In genomic region chr3:110236819-110237463, GRCm38 (mm10) we compare ENCODE assay signal across 22 mouse cellular contexts. TPM values are rescaled to one million over a fixed set of nuclear protein-coding genes. Genes with fewer than 3 reads are reported as not detected.
A peak's percentile ranks its signal among the peaks of the same experiment; 100 is the strongest.
DNase-seq lines count a peak whose midpoint lies in the region; ATAC-seq and TF ChIP-seq lines count a peak whose summit lies in the region.
"Had no signal": no experiment of that assay in that cellular context is flagged by ENCODE, and none has a peak within 500 bp of the region (broad histone marks: within the 10 kb centered on the region; RNA-seq: fewer than 3 reads in every experiment).

No protein-coding gene starts in this region.

- no peak overlapping the region for H3K9ac ChIP-seq in forebrain, embryonic 14.5 days (ENCODE audit: low read length)
- no peak overlapping the region for H3K9ac ChIP-seq in forebrain, embryonic 11.5 days (ENCODE audit: low read length)
- no peak overlapping the region for H3K9ac ChIP-seq in forebrain, postnatal 0 days
- H3K9ac ChIP-seq: heart, embryonic 13.5 days; hindbrain, embryonic 13.5 days; intestine, embryonic 15.5 days had no signal

- H3K27me3 ChIP-seq in forebrain, embryonic 14.5 days (replicated peaks; ENCODE audit: control insufficient read depth, insufficient read depth, low read length), result no peaks in the 10 kb centered on the region
- H3K27me3 ChIP-seq in forebrain, embryonic 11.5 days (ENCODE audit: control insufficient read depth, insufficient read depth, low read length), result no peaks in the 10 kb centered on the region
- no peaks in the 10 kb centered on the region for H3K27me3 ChIP-seq in forebrain, postnatal 0 days (ENCODE audit: insufficient read depth, low read length)
- H3K27me3 ChIP-seq: heart, embryonic 13.5 days; hindbrain, embryonic 13.5 days; intestine, embryonic 15.5 days had no signal

- no peak overlapping the region for H3K4me3 ChIP-seq in forebrain, embryonic 14.5 days (ENCODE audit: low read depth, low read length)
- no peak overlapping the region for H3K4me3 ChIP-seq in forebrain, embryonic 11.5 days (ENCODE audit: low read depth, low read length)
- H3K4me3 ChIP-seq in forebrain, postnatal 0 days (ENCODE audit: low read depth, low read length), result no peak overlapping the region
- H3K4me3 ChIP-seq: embryonic facial prominence, embryonic 10.5 days; heart, embryonic 13.5 days; hindbrain, embryonic 13.5 days; intestine, embryonic 15.5 days had no signal

- no peaks in the 10 kb centered on the region for H3K4me1 ChIP-seq in forebrain, embryonic 14.5 days (ENCODE audit: control insufficient read depth, insufficient read depth, low read length)
- H3K4me1 ChIP-seq in forebrain, embryonic 11.5 days (replicated peaks; ENCODE audit: control insufficient read depth, insufficient read depth, low read length), result no peaks in the 10 kb centered on the region
- H3K4me1 ChIP-seq in forebrain, postnatal 0 days (ENCODE audit: insufficient read depth), result no peaks in the 10 kb centered on the region
- H3K4me1 ChIP-seq: embryonic facial prominence, embryonic 10.5 days; heart, embryonic 13.5 days; hindbrain, embryonic 13.5 days; intestine, embryonic 15.5 days had no signal

- WGBS in forebrain, embryonic 14.5 days, result 70% methylated on average over 1 of the region's 1 CpGs
- 70% methylated on average over 1 of the region's 1 CpGs for WGBS in forebrain, embryonic 11.5 days
- WGBS in forebrain, postnatal 0 days, result 49% methylated on average over 1 of the region's 1 CpGs

- no peak overlapping the region for H3K4me2 ChIP-seq in forebrain, embryonic 14.5 days (ENCODE audit: low read length)
- no peak overlapping the region for H3K4me2 ChIP-seq in forebrain, embryonic 11.5 days (ENCODE audit: low read depth, low read length, severe bottlenecking)
- no peak overlapping the region for H3K4me2 ChIP-seq in forebrain, postnatal 0 days (ENCODE audit: low read depth)
- H3K4me2 ChIP-seq: heart, embryonic 13.5 days; hindbrain, embryonic 13.5 days; intestine, embryonic 15.5 days had no signal

- H3K36me3 ChIP-seq in forebrain, embryonic 14.5 days (ENCODE audit: control insufficient read depth, insufficient read depth, low read length), result no peaks in the 10 kb centered on the region
- H3K36me3 ChIP-seq in forebrain, embryonic 11.5 days (ENCODE audit: control insufficient read depth, insufficient read depth, low read length), result no peaks in the 10 kb centered on the region
- H3K36me3 ChIP-seq in forebrain, postnatal 0 days (ENCODE audit: insufficient read depth), result no peaks in the 10 kb centered on the region
- H3K36me3 ChIP-seq: embryonic facial prominence, embryonic 10.5 days; G1E; heart, embryonic 13.5 days; hindbrain, embryonic 13.5 days; intestine, embryonic 15.5 days had no signal

- DNase-seq in forebrain, embryonic 14.5 days (ENCODE audit: low spot score), result peak; percentile 66
- no peak for DNase-seq in forebrain, embryonic 11.5 days (ENCODE audit: low spot score)
- DNase-seq in left cerebral cortex, postnatal 4 days, result peak; percentile 8
- DNase-seq in left cerebral cortex, postnatal 25 days (ENCODE audit: low spot score in 2 of 2), result no peak
- peak; percentile 80 for DNase-seq in brain, embryonic 14.5 days (ENCODE audit: low read depth)
- peak; percentile 24 for DNase-seq in forebrain, postnatal 0 days
- no peak for DNase-seq in heart, postnatal 36 days
- no peak for DNase-seq in retina, postnatal 1 day
- DNase-seq: adrenal gland, postnatal 10 days; B cell, adult 2 months; cerebellum, adult 11 months; cerebellum, adult 9-10 months; gastrocnemius, postnatal 36 days; heart, adult 11 months; heart, postnatal 4 days; kidney, adult 18-20 months had no signal

- H3K27ac ChIP-seq in forebrain, embryonic 14.5 days (ENCODE audit: low read depth, low read length), result no peak overlapping the region
- H3K27ac ChIP-seq in forebrain, embryonic 11.5 days (ENCODE audit: low read depth, low read length), result no peak overlapping the region
- H3K27ac ChIP-seq in forebrain, postnatal 0 days (ENCODE audit: low read depth, low read length), result no peak overlapping the region
- H3K27ac ChIP-seq: embryonic facial prominence, embryonic 10.5 days; heart, embryonic 13.5 days; hindbrain, embryonic 13.5 days; intestine, embryonic 15.5 days had no signal

- no peaks in the 10 kb centered on the region for H3K9me3 ChIP-seq in forebrain, embryonic 14.5 days (replicated peaks; ENCODE audit: control insufficient read depth, low read length)
- no peaks in the 10 kb centered on the region for H3K9me3 ChIP-seq in forebrain, embryonic 11.5 days (ENCODE audit: control insufficient read depth, low read length)
- H3K9me3 ChIP-seq in forebrain, postnatal 0 days (ENCODE audit: low read length), result no peaks in the 10 kb centered on the region
- H3K9me3 ChIP-seq: embryonic facial prominence, embryonic 10.5 days; G1E; heart, embryonic 13.5 days; hindbrain, embryonic 13.5 days; intestine, embryonic 15.5 days had no signal

- peak; percentile 92 for ATAC-seq in forebrain, embryonic 14.5 days
- ATAC-seq in forebrain, embryonic 11.5 days (replicated peaks; ENCODE audit: low FRiP score), result no peak
- ATAC-seq in forebrain, postnatal 0 days, result peak; percentile 87
- ATAC-seq: CD4-positive, CD25-positive, alpha-beta regulatory T cell, adult 4 months; intestine, embryonic 15.5 days had no signal

- TF ChIP-seq POLR2A in brain, embryonic 14.5 days (IDR thresholded peaks at IDR 0.05; ENCODE audit: borderline replicate concordance, extremely low read depth, insufficient read depth, insufficient read length, poor library complexity, severe bottlenecking), result no peak

- intact Hi-C loops in left cerebral cortex, postnatal 4 days (cut with DNase I), result no loop called here
- intact Hi-C loops in left cerebral cortex, postnatal 25 days (cut with DNase I), result no loop called here
- intact Hi-C loops in heart, postnatal 36 days (cut with DNase I), result no loop called here

- TF ChIP-seq CTCF in brain, embryonic 14.5 days (IDR thresholded peaks at IDR 0.05; ENCODE audit: borderline replicate concordance, extremely low read depth, insufficient read depth, insufficient read length), result no peak
- TF ChIP-seq CTCF in forebrain, postnatal 0 days (IDR thresholded peaks at IDR 0.05; ENCODE audit: low read depth), result no peak

RNA-seq across cellular contexts. Expression of gene Prmt6, which starts 13.9 kb away (rescaled TPM):
- 26.8 and 28.1 TPM in 2 replicates for polyA plus RNA-seq in forebrain, embryonic 14.5 days (2014; fragmentation: Nextera tagmentation; extraction: Ambion mirVana)
- 28.3 and 28.6 TPM in 2 replicates for polyA plus RNA-seq in forebrain, embryonic 11.5 days (2014; fragmentation: Nextera tagmentation; extraction: Ambion mirVana)
- total RNA-seq in left cerebral cortex, postnatal 4 days (2021), result 10 to 100 TPM; 17.7 to 18.6 TPM
- total RNA-seq in left cerebral cortex, postnatal 25 days (2021), result 10 to 100 TPM; 13.9 to 15.4 TPM
- 24.9 and 26.3 TPM in 2 replicates for polyA plus RNA-seq in brain, embryonic 14.5 days (2012; rRNA removed)
- total RNA-seq in forebrain, postnatal 0 days (2014; rRNA removed), result 27.9 and 39.8 TPM in 2 replicates
- 22.6 and 23.4 TPM in 2 replicates for polyA plus RNA-seq in forebrain, postnatal 0 days (2015; fragmentation: Nextera tagmentation; extraction: Ambion mirVana)
- 1 to 10 TPM; 3.7 to 3.9 TPM for total RNA-seq in heart, postnatal 36 days (2021)

Comparison
In these comparisons a context has a peak if more than half of its experiments do, and no peak if none do; other contexts are left out.
1. DNase-seq: peak in forebrain, embryonic 14.5 days (single experiment), left cerebral cortex, postnatal 4 days (single experiment), brain, embryonic 14.5 days (single experiment) and forebrain, postnatal 0 days (single experiment); none in forebrain, embryonic 11.5 days (single experiment), left cerebral cortex, postnatal 25 days (0 of 2), heart, postnatal 36 days (0 of 2) and retina, postnatal 1 day (single experiment).